ENCODE assay signal across 31 mouse cellular contexts in genomic region chr17:34307216-34307615, GRCm38 (mm10). TPM values are rescaled to one million over a fixed set of nuclear protein-coding genes. Genes with fewer than 3 reads are reported as not detected.
A peak's percentile ranks its signal among the peaks of the same experiment; 100 is the strongest.
DNase-seq lines count a peak whose midpoint lies in the region; ATAC-seq and TF ChIP-seq lines count a peak whose summit lies in the region.
"Had no signal": no experiment of that assay in that cellular context is flagged by ENCODE, and none has a peak within 500 bp of the region (broad histone marks: within the 10 kb centered on the region; RNA-seq: fewer than 3 reads in every experiment).

No protein-coding gene starts in this region.

- peaks cover 5% of the 10 kb centered on the region; the same call in 1 of the 2 replicates for H3K27me3 ChIP-seq in heart, embryonic 10.5 days (ENCODE audit: insufficient read depth, poor library complexity, severe bottlenecking)
- H3K27me3 ChIP-seq in CH12.LX (replicated peaks), result no peaks in the 10 kb centered on the region
- H3K27me3 ChIP-seq in small intestine, adult 2 months (ENCODE audit: control insufficient read depth, insufficient read depth, low read length), result no peaks in the 10 kb centered on the region
- H3K27me3 ChIP-seq: embryonic facial prominence, embryonic 15.5 days had no signal

- 0 out of 2 replicates have a peak overlapping the region, but pooled peaks have one; percentile 97 for H3K9ac ChIP-seq in CH12.LX (ENCODE audit: insufficient read depth, low read depth)
- H3K9ac ChIP-seq: embryonic facial prominence, embryonic 13.5 days; embryonic facial prominence, embryonic 15.5 days; forebrain, embryonic 12.5 days had no signal

- no peak for TF ChIP-seq EP300 in CH12.LX (IDR thresholded peaks at IDR 0.05; ENCODE audit: low read length)

- peak overlapping the region; percentile 43 for H3K4me2 ChIP-seq in CH12.LX (ENCODE audit: insufficient read depth, low read depth, poor library complexity, severe bottlenecking)
- H3K4me2 ChIP-seq: embryonic facial prominence, embryonic 13.5 days; embryonic facial prominence, embryonic 15.5 days; forebrain, embryonic 12.5 days had no signal

- ATAC-seq in CD4-positive, CD25-positive, alpha-beta regulatory T cell, adult 4 months, result no peak
- ATAC-seq: activated CD4-positive, CD25-positive, alpha-beta regulatory T cell, adult 4 months; forebrain, embryonic 14.5 days; forebrain, embryonic 16.5 days; Patski had no signal

- TF ChIP-seq RAD21 in CH12.LX (IDR thresholded peaks at IDR 0.05; ENCODE audit: low read depth, low read length), result no peak

- no peak for TF ChIP-seq CTCF in CH12.LX (conservative IDR thresholded peaks at IDR 0.05 in 1 of 2, IDR thresholded peaks at IDR 0.05 in 1 of 2; ENCODE audit: low read depth in 2 of 2, low read length in 2 of 2)
- no peak for TF ChIP-seq CTCF in small intestine, adult 2 months (IDR thresholded peaks at IDR 0.05; ENCODE audit: extremely low read depth, insufficient read length, insufficient replicate concordance, low read depth, low read length)

- H3K4me1 ChIP-seq in heart, embryonic 10.5 days, result peaks cover 11% of the 10 kb centered on the region
- H3K4me1 ChIP-seq in CH12.LX (ENCODE audit: control insufficient read depth in 1 of 2, insufficient read depth in 2 of 2), result peaks cover 15 to 52% of the 10 kb centered on the region in 2 experiments
- peaks cover 13% of the 10 kb centered on the region for H3K4me1 ChIP-seq in small intestine, adult 2 months (ENCODE audit: control insufficient read depth, insufficient read depth, insufficient read length, low read length)
- H3K4me1 ChIP-seq: embryonic facial prominence, embryonic 13.5 days had no signal

- H3K79me2 ChIP-seq in CH12.LX (replicated peaks; ENCODE audit: control insufficient read depth, extremely low read depth, insufficient read depth, poor library complexity, severe bottlenecking), result peaks cover 23% of the 10 kb centered on the region

- H3K4me3 ChIP-seq in heart, embryonic 10.5 days, result no peak overlapping the region
- peak overlapping the region in 2 of 3 experiments; percentile 79 to 84 for H3K4me3 ChIP-seq in CH12.LX (replicated peaks in 1 of 3; ENCODE audit: low read depth in 2 of 3, low read length in 2 of 3, poor library complexity in 1 of 3)
- no peak overlapping the region for H3K4me3 ChIP-seq in small intestine, adult 2 months (ENCODE audit: low read depth, low read length)
- H3K4me3 ChIP-seq: embryonic facial prominence, embryonic 13.5 days; embryonic facial prominence, embryonic 15.5 days; erythroblast, embryonic 14.5 days; forebrain, embryonic 10.5 days; forebrain, embryonic 12.5 days had no signal

- in situ Hi-C loops in CH12.LX (cut with MboI; ENCODE audit: low pct_ligation_motif_present, low pct_unique_long_range_greater_than_20kb, low sequenced_read_pairs), result no loop called here

- H3K9me3 ChIP-seq in heart, embryonic 10.5 days, result no peaks in the 10 kb centered on the region
- peaks cover 11% of the 10 kb centered on the region for H3K9me3 ChIP-seq in CH12.LX (replicated peaks; ENCODE audit: low read length)
- H3K9me3 ChIP-seq: embryonic facial prominence, embryonic 13.5 days; embryonic facial prominence, embryonic 15.5 days; forebrain, embryonic 10.5 days; forebrain, embryonic 12.5 days; G1E had no signal

- H3K27ac ChIP-seq in heart, embryonic 10.5 days, result no peak overlapping the region
- no peak overlapping the region for H3K27ac ChIP-seq in CH12.LX (ENCODE audit: insufficient read depth, low read depth)
- H3K27ac ChIP-seq in small intestine, adult 2 months (ENCODE audit: insufficient read depth, low read depth, low read length), result peak overlapping the region; percentile 13; the same call in 1 of the 2 replicates
- H3K27ac ChIP-seq: embryonic facial prominence, embryonic 13.5 days; embryonic facial prominence, embryonic 15.5 days; forebrain, embryonic 10.5 days; forebrain, embryonic 12.5 days had no signal

- dilution Hi-C loops in CH12.LX (cut with MboI; ENCODE audit: extremely low pct_ligation_motif_present, extremely low pct_unique_long_range_greater_than_20kb, low sequenced_read_pairs), result no loop called here

- TF ChIP-seq POLR2A in CH12.LX (IDR thresholded peaks at IDR 0.05; ENCODE audit: low read depth, low read length), result no peak
- TF ChIP-seq POLR2A in small intestine, adult 2 months (IDR thresholded peaks at IDR 0.05; ENCODE audit: low read depth, low read length), result no peak

- DNase-seq in heart, embryonic 10.5 days (ENCODE audit: low spot score), result peak; percentile 38
- no peak for DNase-seq in heart, adult 9 months (ENCODE audit: low spot score in 2 of 2)
- peak; percentile 53 for DNase-seq in B cell, adult 2 months
- DNase-seq in CH12.LX (ENCODE audit: extremely low read depth), result no peak
- DNase-seq in cerebellum, adult 9-10 months, result no peak
- DNase-seq in gastrocnemius, adult 8-10 months (ENCODE audit: low spot score in 2 of 2), result no peak
- DNase-seq: adrenal gland, adult 2 months; adrenal gland, postnatal 10 days; adrenal gland, postnatal 25 days; cerebellum, adult 11-12 months; cerebellum, adult 2 months; cerebellum, adult 9-11 months; cerebellum, postnatal 14 days; cerebellum, postnatal 36 days; embryo, embryonic 11 days had no signal

- no peaks in the 10 kb centered on the region for H3K36me3 ChIP-seq in heart, embryonic 10.5 days
- peaks cover 19 to 35% of the 10 kb centered on the region in 2 experiments for H3K36me3 ChIP-seq in CH12.LX (replicated peaks in 1 of 2; ENCODE audit: control insufficient read depth in 1 of 2, insufficient read depth in 1 of 2, low read length in 1 of 2)
- no peaks in the 10 kb centered on the region for H3K36me3 ChIP-seq in small intestine, adult 2 months (ENCODE audit: control insufficient read depth, insufficient read depth, low read length)
- H3K36me3 ChIP-seq: embryonic facial prominence, embryonic 13.5 days; embryonic facial prominence, embryonic 15.5 days; forebrain, embryonic 10.5 days; forebrain, embryonic 12.5 days; G1E had no signal

TF ChIP-seq in CH12.LX, 34 proteins besides CTCF, POLR2A, EP300 and RAD21:
- TF ChIP-seq MXI1 (IDR thresholded peaks at IDR 0.05; ENCODE audit: low read depth, low read length) (no peak), SIN3A (IDR thresholded peaks at IDR 0.05; ENCODE audit: low read length) (peak; percentile 64), MEF2A (IDR thresholded peaks at IDR 0.05; ENCODE audit: borderline replicate concordance, low read depth, low read length) (no peak), ZC3H11A (IDR thresholded peaks at IDR 0.05; ENCODE audit: low read depth, low read length) (no peak), RCOR1 (conservative IDR thresholded peaks at IDR 0.05; ENCODE audit: low read depth, low read length) (no peak), ETS1 (conservative IDR thresholded peaks at IDR 0.05; ENCODE audit: low read depth, low read length) (no peak), ZKSCAN1 (IDR thresholded peaks at IDR 0.05; ENCODE audit: borderline replicate concordance, low read depth, low read length) (peak; percentile 78)

RNA-seq across cellular contexts. Expression of gene H2-Eb1, which starts 1.5 kb away (rescaled TPM):
- 1.4 TPM in 2 replicates for polyA plus RNA-seq in heart, embryonic 10.5 days (2016; fragmentation: Nextera tagmentation; extraction: Ambion mirVana)
- 574 and 629 TPM in 2 replicates for total RNA-seq in CH12.LX (2012; rRNA removed)
- total RNA-seq in CH12.LX (2014; rRNA removed), result 511 and 534 TPM in 2 replicates
- polyA plus RNA-seq in CH12.LX (2012; ENCODE audit: insufficient read length, low read depth), result 898 and 899 TPM in 2 replicates
- polyA plus RNA-seq in small intestine, adult 2 months (2012; rRNA removed), result 91.6 and 398 TPM in 2 replicates
- total RNA-seq in gastrocnemius, adult 8-10 months (2022), result 1 to 10 TPM; 2.6 to 6.3 (median 3.7) TPM
- 10 to 100 TPM; 12.7 to 77.2 TPM for polyA plus RNA-seq in CD4-positive, CD25-positive, alpha-beta regulatory T cell, adult 4 months (2017; shearing (Covaris generic))
- total RNA-seq: G1E had no signal
- polyA plus RNA-seq: erythroblast, embryonic 14.5 days; G1E had no signal

RNA-seq across cellular contexts. Expression of gene H2-Eb2, which starts 18.2 kb away (rescaled TPM):
- not detected in 2 replicates for polyA plus RNA-seq in heart, embryonic 10.5 days (2016; fragmentation: Nextera tagmentation; extraction: Ambion mirVana)
- total RNA-seq in CH12.LX (2012; rRNA removed) (5.8 and 6.8 TPM in 2 replicates), CH12.LX (2014; rRNA removed) (10.9 and 12.2 TPM in 2 replicates)
- 10.2 and 11.4 TPM in 2 replicates for polyA plus RNA-seq in CH12.LX (2012; ENCODE audit: insufficient read length, low read depth)
- polyA plus RNA-seq in small intestine, adult 2 months (2012; rRNA removed), result 0.44 and 1.2 TPM in 2 replicates
- total RNA-seq in gastrocnemius, adult 8-10 months (2022), result not detected
- polyA plus RNA-seq in CD4-positive, CD25-positive, alpha-beta regulatory T cell, adult 4 months (2017; shearing (Covaris generic)), result under 1 TPM in 1 of 2 experiments, not detected in 1; 0.18 TPM
- total RNA-seq: adrenal gland, adult 2 months; adrenal gland, postnatal 25 days; adrenal gland, postnatal 4 days; common myeloid progenitor, adult 5-6 weeks had no signal
- polyA plus RNA-seq: embryonic facial prominence, embryonic 11.5 days; embryonic facial prominence, embryonic 13.5 days; embryonic facial prominence, embryonic 15.5 days; erythroblast, embryonic 14.5 days; forebrain, embryonic 10.5 days; forebrain, embryonic 12.5 days; forebrain, embryonic 14.5 days; forebrain, embryonic 16.5 days; frontal cortex, adult 2 months; G1E; Patski had no signal

RNA-seq across cellular contexts. Expression of gene H2-Aa, which starts 19.6 kb away (rescaled TPM):
- polyA plus RNA-seq in heart, embryonic 10.5 days (2016; fragmentation: Nextera tagmentation; extraction: Ambion mirVana), result 0.11 TPM in 1 of 2 replicates, not detected in the other
- 385 and 450 TPM in 2 replicates for total RNA-seq in CH12.LX (2012; rRNA removed)
- total RNA-seq in CH12.LX (2014; rRNA removed), result 481 and 488 TPM in 2 replicates
- polyA plus RNA-seq in CH12.LX (2012; ENCODE audit: insufficient read length, low read depth), result 930 and 958 TPM in 2 replicates
- polyA plus RNA-seq in small intestine, adult 2 months (2012; rRNA removed), result 155 and 792 TPM in 2 replicates
- total RNA-seq in gastrocnemius, adult 8-10 months (2022), result 1 to 10 TPM; 3.1 to 4.1 (median 3.5) TPM
- 100 to 1,000 TPM in 1 of 2 experiments, 10 to 100 TPM in 1; 11.3 to 101 TPM for polyA plus RNA-seq in CD4-positive, CD25-positive, alpha-beta regulatory T cell, adult 4 months (2017; shearing (Covaris generic))
- total RNA-seq: G1E had no signal
- polyA plus RNA-seq: embryonic facial prominence, embryonic 11.5 days; erythroblast, embryonic 14.5 days; forebrain, embryonic 12.5 days; forebrain, embryonic 16.5 days; G1E; Patski had no signal

RNA-seq across cellular contexts. Expression of gene Btnl2, which starts 47.4 kb away (rescaled TPM):
- 0.05 TPM in 1 of 2 replicates, not detected in the other for polyA plus RNA-seq in heart, embryonic 10.5 days (2016; fragmentation: Nextera tagmentation; extraction: Ambion mirVana)
- total RNA-seq in CH12.LX (2012; rRNA removed) (1.1 and 1.2 TPM in 2 replicates), CH12.LX (2014; rRNA removed) (1.9 and 2.0 TPM in 2 replicates)
- polyA plus RNA-seq in CH12.LX (2012; ENCODE audit: insufficient read length, low read depth), result 4.8 and 5.6 TPM in 2 replicates
- polyA plus RNA-seq in small intestine, adult 2 months (2012; rRNA removed), result 43.4 and 105 TPM in 2 replicates
- under 1 TPM in 2 of 4 experiments, not detected in 2; 0.35 to 0.47 TPM for total RNA-seq in gastrocnemius, adult 8-10 months (2022)
- polyA plus RNA-seq in CD4-positive, CD25-positive, alpha-beta regulatory T cell, adult 4 months (2017; shearing (Covaris generic)), result under 1 TPM in 1 of 2 experiments, not detected in 1; 0.23 TPM
- total RNA-seq: common myeloid progenitor, adult 5-6 weeks had no signal
- polyA plus RNA-seq: cerebellum, adult 2 months; erythroblast, embryonic 14.5 days; forebrain, embryonic 10.5 days; forebrain, embryonic 12.5 days; forebrain, embryonic 14.5 days; forebrain, embryonic 16.5 days; frontal cortex, adult 2 months; G1E; Patski had no signal

RNA-seq across cellular contexts. Expression of gene H2-Ab1, which starts 49.7 kb away (rescaled TPM):
- 13.2 and 14.6 TPM in 2 replicates for polyA plus RNA-seq in heart, embryonic 10.5 days (2016; fragmentation: Nextera tagmentation; extraction: Ambion mirVana)
- 114 and 158 TPM in 2 replicates for total RNA-seq in CH12.LX (2012; rRNA removed)
- 105 and 119 TPM in 2 replicates for total RNA-seq in CH12.LX (2014; rRNA removed)
- 634 and 699 TPM in 2 replicates for polyA plus RNA-seq in CH12.LX (2012; ENCODE audit: insufficient read length, low read depth)
- 860 and 5,426 TPM in 2 replicates for polyA plus RNA-seq in small intestine, adult 2 months (2012; rRNA removed)
- total RNA-seq in gastrocnemius, adult 8-10 months (2022), result 1 to 10 TPM; 2.3 to 4.7 (median 3.9) TPM
- polyA plus RNA-seq in CD4-positive, CD25-positive, alpha-beta regulatory T cell, adult 4 months (2017; shearing (Covaris generic)), result 10 to 100 TPM in 1 of 2 experiments, 1 to 10 TPM in 1; 8.9 to 77.0 TPM

Comparison
In these comparisons a context has a peak if more than half of its experiments do, and no peak if none do; other contexts are left out.
1. DNase-seq: peak in heart, embryonic 10.5 days (single experiment) and B cell, adult 2 months (2 of 2); none in heart, adult 9 months (0 of 2), CH12.LX (single experiment), cerebellum, adult 9-10 months (single experiment) and gastrocnemius, adult 8-10 months (0 of 2).
2. H3K4me3 ChIP-seq: peak in CH12.LX (2 of 3); none in heart, embryonic 10.5 days (single experiment) and small intestine, adult 2 months (single experiment).
3. RNA of gene H2-Aa, which starts 19.6 kb away (polyA plus RNA-seq): 930 to 958 TPM in CH12.LX, 155 to 792 TPM in small intestine, adult 2 months and 11.3 to 101 TPM in CD4-positive, CD25-positive, alpha-beta regulatory T cell, adult 4 months; 0.11 TPM in heart, embryonic 10.5 days; every median in the first group is over 10 times any median in the second.